Mouse (Mus musculus) frontal cortex, postnatal 14 days (tissue): ENCODE results near the gene Icam4.
A peak's percentile ranks its signal among the peaks of the same experiment; 100 is the strongest.
"Not testable (repeated sequence)": the region's sequence is repeated elsewhere in the genome, so short reads cannot be mapped to it uniquely, and the experiment has no call there.

Source experiments
- DNase-seq, 2 experiments: peaks; one replicate each; pipeline ENCODE4 v3.0.0; 2022; ENCODE audit warnings: low spot score in 2 of 2

Gene Icam4

GRCm38 (mm10) chr9:21034481-21035085 is 5.4 kb downstream of the Icam4 start:
- no peak for DNase-seq

- DNase-seq, result no peak
These were observed 6.4 kb downstream of the Icam4 start for GRCm38 (mm10) chr9:21035586-21035985.

DNA sequence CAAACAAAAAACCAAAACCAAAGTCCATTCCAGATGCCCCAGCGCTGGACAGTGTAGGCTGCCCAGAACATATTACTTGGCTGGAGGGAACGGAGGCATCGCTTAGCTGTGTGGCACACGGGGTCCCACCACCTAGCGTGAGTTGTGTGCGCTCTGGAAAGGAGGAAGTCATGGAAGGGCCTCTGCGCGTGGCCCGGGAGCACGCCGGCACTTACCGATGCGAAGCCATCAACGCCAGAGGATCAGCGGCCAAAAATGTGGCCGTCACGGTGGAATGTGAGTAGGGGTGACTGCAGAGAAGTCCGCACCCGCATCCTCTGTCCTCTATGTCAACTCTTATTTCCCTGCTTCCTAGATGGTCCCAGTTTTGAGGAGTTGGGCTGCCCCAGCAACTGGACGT is 7.0 kb downstream of the Icam4 start:
- no peak for DNase-seq

DNA sequence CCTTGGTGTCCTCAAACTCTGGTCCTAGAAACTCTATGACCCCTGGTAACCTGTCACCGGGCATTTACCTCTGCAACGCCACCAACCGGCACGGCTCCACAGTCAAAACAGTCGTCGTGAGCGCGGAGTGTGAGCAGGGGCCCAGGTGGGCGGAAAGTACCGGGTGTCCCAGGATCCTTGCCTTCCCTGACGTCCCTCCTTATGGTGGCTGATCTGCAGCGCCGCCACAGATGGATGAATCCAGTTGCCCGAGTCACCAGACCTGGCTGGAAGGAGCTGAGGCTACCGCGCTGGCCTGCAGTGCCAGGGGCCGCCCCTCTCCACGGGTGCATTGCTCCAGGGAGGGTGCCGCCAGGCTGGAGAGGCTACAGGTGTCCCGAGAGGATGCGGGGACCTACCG is 7.5 kb downstream of the Icam4 start:
- DNase-seq, result no peak

GRCm38 (mm10) chr9:21037481-21037891 is 8.3 kb downstream of the Icam4 start:
- no peak for DNase-seq

DNA sequence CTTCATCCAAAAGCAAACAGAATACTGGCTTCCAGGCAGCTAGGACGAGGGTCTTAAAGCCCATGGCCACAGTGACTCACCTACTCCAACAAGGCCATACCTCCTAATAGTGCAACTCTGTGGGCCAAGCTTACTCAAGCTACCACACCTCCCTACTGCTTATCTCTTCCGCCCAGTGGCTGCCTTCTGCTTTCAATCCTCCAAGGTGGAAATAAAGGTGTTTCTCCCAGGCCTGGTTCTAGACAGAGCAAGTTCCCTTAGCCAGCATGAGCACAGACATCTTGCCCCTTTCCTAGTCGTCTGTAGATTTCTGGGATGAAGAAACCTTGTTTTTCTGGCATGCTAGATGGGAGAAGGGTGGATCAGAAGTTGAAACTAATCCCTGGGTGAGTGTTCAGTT is 10.6 kb downstream of the Icam4 start:
- no peak for DNase-seq

DNA sequence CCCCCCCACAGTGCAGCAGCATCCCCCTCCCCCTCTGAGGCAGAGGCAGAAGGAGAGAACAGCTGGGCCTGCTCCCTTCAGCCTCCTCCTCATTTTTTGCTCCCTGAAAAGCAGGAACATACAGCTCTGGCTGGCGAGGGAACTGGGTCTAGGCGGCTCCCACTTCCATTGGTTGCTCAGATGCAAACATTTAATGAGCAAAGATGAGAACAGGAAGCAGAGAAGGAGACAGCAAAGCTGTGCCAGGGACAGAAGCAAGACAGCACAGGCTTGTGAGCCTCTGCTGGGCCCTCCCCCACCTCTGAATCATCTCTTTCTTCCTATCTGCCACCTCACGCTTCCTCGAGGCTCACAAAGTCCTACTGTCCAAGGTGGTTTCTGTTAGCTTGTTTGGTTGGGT is 12.1 kb downstream of the Icam4 start:
- peak; percentile 61 to 80 for DNase-seq

DNA sequence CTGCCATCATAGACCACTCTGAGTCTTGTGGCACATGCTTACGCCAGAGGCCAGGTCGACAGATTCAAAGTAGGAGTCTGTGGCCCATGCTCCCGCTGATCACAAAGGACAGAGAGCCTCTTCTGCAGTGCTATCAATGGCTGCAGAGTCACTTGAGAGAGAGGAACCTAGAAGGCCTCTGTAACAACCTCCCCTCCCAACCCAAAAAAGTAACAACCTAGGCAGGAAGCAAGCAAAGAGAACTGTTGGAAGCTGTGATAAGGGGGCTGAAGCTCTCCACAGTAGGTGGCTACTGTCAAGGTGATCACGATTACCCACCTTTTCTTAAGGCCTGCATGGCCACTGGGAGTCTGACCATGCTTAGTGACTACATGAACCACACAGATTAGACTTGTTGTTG is 14.4 kb downstream of the Icam4 start:
- DNase-seq, result no peak

GRCm38 (mm10) chr9:21044785-21045184 is 15.6 kb downstream of the Icam4 start:
- DNase-seq, result not testable (repeated sequence)

- no peak for DNase-seq
These were observed 16.1 kb downstream of the Icam4 start for GRCm38 (mm10) chr9:21045235-21045634.

GRCm38 (mm10) chr9:21051578-21051977 is 22.4 kb downstream of the Icam4 start:
- no peak for DNase-seq

DNA sequence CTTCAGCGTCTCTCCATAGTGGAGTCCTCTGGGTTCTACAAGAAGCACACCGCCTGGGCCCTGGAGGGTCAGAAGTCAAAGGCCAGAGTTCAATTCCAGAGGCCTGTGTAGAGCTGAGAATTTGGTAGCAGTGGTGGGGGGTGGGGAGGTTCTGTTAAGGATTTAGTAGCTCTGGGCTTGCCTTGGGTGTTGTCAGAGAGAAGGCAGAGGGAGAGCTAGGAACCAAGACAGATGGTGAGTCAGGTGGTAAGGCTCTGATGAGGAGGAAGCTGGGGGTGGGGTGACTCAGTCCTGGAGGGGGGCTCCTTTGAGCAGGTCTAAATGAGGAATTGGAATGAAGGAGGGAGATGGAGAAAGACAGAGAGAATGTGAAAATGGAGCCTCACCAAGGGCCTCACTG is 33.8 kb downstream of the Icam4 start:
- peak; percentile 50 to 52 for DNase-seq

DNA sequence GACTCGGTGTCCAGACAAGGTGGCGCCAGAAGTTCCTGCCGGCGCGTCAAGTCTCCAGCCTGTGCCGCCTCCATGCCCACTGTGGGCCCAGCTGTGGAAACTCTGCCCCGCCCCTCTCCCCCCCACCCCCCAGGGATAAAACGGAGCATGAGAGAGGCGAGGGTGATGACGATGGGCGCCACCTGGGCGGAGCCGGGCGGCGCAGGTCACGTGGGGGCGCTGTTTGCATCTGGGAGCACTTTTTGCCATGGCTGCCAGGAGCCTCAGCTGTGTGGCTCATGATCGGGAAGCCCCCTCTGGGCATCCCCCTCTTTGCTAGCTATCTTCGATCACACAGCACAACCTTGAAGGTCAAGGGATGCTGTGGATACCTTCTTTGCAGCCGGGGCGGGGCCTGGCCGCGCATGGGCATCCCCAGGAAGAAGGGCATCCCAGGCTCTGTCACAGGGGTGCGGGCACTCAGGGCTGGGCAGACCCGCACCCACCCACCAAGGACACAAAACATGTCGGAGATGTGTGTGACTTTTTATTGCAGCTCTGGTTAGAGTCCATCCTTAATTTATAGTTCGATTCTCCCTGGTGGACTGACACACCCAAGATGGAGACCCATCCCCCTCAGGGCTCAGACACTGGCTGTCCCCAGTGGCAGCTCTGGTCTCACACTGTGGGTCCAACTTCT is 38.0 kb downstream of the Icam4 start, which contains the start of gene Zglp1:
Zglp1 (minus strand) TSS at position 88 of the 679 bp plus-strand sequence.
- DNase-seq, result no peak

GRCm38 (mm10) chr9:21072641-21073040 is 43.5 kb downstream of the Icam4 start:
- DNase-seq, result no peak

- DNase-seq, result peak; percentile 84 to 89
These were observed 44.1 kb downstream of the Icam4 start, which contains the start of the genes Gm49373 and Fdx1l for GRCm38 (mm10) chr9:21073044-21073840. Gm49373 (minus strand) TSS chr9:21073096. Fdx1l (minus strand) TSS chr9:21073614.

GRCm38 (mm10) chr9:21074173-21074572 is 45.0 kb downstream of the Icam4 start:
- DNase-seq, result no peak

- no peak for DNase-seq
These were observed 46.5 kb downstream of the Icam4 start for GRCm38 (mm10) chr9:21075625-21076024.
